Comparison of ENCODE assay signal across 9 mouse cellular contexts in the genomic region with DNA sequence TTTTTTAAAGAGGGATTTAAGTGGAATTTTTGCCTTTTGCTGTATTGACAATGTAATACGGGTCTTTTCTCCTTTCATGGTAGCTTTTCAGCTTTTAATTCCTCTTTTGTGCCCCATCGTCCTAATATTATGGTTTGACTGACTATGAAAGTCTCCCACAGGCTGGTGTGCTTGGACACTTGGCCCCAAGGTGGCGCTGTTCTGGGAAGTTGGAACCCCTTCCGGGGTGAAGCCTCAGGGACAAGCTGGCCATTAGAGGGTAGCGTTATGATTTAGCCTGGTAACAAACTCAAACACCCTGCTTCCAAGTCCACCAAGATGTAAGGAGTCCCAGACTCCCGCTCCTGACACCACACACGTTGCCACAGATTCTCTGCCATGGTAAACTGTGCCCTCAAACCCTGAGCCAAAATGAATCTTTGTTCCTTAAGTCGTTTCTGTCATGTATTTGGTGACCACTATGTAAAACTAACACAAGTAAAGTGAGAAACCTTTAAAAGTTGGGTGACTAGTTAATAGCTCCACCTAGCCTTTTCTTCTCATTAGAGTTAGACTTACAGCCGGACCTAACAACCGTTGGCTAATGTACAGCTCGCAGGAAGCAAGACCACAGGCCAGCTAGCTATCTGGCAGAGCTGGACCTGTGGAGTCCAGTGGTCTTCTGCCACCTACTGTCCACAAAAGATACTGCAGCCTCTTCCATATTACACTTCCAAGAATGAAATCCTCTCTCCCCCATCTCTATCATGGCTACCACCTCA. TPM values are rescaled to one million over a fixed set of nuclear protein-coding genes. Genes with fewer than 3 reads are reported as not detected.
DNase-seq lines count a peak whose midpoint lies in the region; ATAC-seq and TF ChIP-seq lines count a peak whose summit lies in the region.
"Had no signal": no experiment of that assay in that cellular context is flagged by ENCODE, and none has a peak within 500 bp of the region (broad histone marks: within the 10 kb centered on the region; RNA-seq: fewer than 3 reads in every experiment).

No protein-coding gene starts in this region.

- peak; percentile 76 for ATAC-seq in common myeloid progenitor, adult 5-6 weeks (replicated peaks; ENCODE audit: low read depth, poor library complexity, severe bottlenecking)
- ATAC-seq in hindbrain, postnatal 0 days = peak; percentile 71
- ATAC-seq in liver, postnatal 0 days = peak; percentile 43; the same call in 1 of the 2 replicates
- ATAC-seq in stomach, embryonic 16.5 days (ENCODE audit: insufficient read depth, low FRiP score) = peak; percentile 62; the same call in 1 of the 2 replicates

- no peaks in the 10 kb centered on the region for H3K27me3 ChIP-seq in hindbrain, postnatal 0 days (ENCODE audit: insufficient read depth, low read length)
- no peaks in the 10 kb centered on the region for H3K27me3 ChIP-seq in liver, postnatal 0 days (ENCODE audit: insufficient read depth, low read length)
- H3K27me3 ChIP-seq in stomach, embryonic 16.5 days (ENCODE audit: control insufficient read depth, insufficient read depth, low read length) = no peaks in the 10 kb centered on the region

- no peak overlapping the region for H3K4me3 ChIP-seq in hindbrain, postnatal 0 days (ENCODE audit: low read length)
- H3K4me3 ChIP-seq in liver, postnatal 0 days (ENCODE audit: low read depth, low read length) = no peak overlapping the region
- no peak overlapping the region for H3K4me3 ChIP-seq in stomach, embryonic 16.5 days (replicated peaks; ENCODE audit: low read length)

- DNase-seq in cerebellum, postnatal 10 days = peak; percentile 77 to 80
- no peak for DNase-seq in cerebellum, adult 11-12 months
- peak; percentile 17 for DNase-seq in right cerebral cortex, adult 18-20 months
- DNase-seq in right cerebral cortex, postnatal 36 days (ENCODE audit: low spot score in 2 of 2) = no peak
- peak; percentile 82 for DNase-seq in hindbrain, postnatal 0 days (ENCODE audit: low spot score)
- peak; percentile 47 for DNase-seq in liver, postnatal 0 days

- peak; percentile 88 for TF ChIP-seq CTCF in hindbrain, postnatal 0 days (IDR thresholded peaks at IDR 0.05; ENCODE audit: low read depth)
- peak; percentile 79 for TF ChIP-seq CTCF in liver, postnatal 0 days (IDR thresholded peaks at IDR 0.05; ENCODE audit: low read depth)

- no peak overlapping the region for H3K27ac ChIP-seq in hindbrain, postnatal 0 days
- H3K27ac ChIP-seq in liver, postnatal 0 days (ENCODE audit: low read depth) = no peak overlapping the region
- no peak overlapping the region for H3K27ac ChIP-seq in stomach, embryonic 16.5 days (ENCODE audit: low read length)
- H3K27ac ChIP-seq: macrophage had no signal

- TF ChIP-seq EP300 in liver, postnatal 0 days (IDR thresholded peaks at IDR 0.05; ENCODE audit: low read depth) = no peak

- H3K36me3 ChIP-seq in hindbrain, postnatal 0 days (ENCODE audit: insufficient read depth, low read length) = no peaks in the 10 kb centered on the region
- no peaks in the 10 kb centered on the region for H3K36me3 ChIP-seq in liver, postnatal 0 days (replicated peaks; ENCODE audit: insufficient read depth, low read length)
- H3K36me3 ChIP-seq in stomach, embryonic 16.5 days (ENCODE audit: control insufficient read depth, insufficient read depth, low read length) = no peaks in the 10 kb centered on the region

- H3K9ac ChIP-seq in hindbrain, postnatal 0 days (replicated peaks; ENCODE audit: low read length) = no peak overlapping the region
- no peak overlapping the region for H3K9ac ChIP-seq in liver, postnatal 0 days (replicated peaks)
- H3K9ac ChIP-seq in stomach, embryonic 16.5 days (ENCODE audit: low read length) = no peak overlapping the region

- H3K4me1 ChIP-seq in hindbrain, postnatal 0 days (ENCODE audit: insufficient read depth, low read length) = no peaks in the 10 kb centered on the region
- no peaks in the 10 kb centered on the region for H3K4me1 ChIP-seq in liver, postnatal 0 days (ENCODE audit: insufficient read depth)
- H3K4me1 ChIP-seq in stomach, embryonic 16.5 days (ENCODE audit: control insufficient read depth, insufficient read depth, low read length) = no peaks in the 10 kb centered on the region

- WGBS in hindbrain, postnatal 0 days = 49% methylated on average over 11 of the region's 11 CpGs
- 40% methylated on average over 11 of the region's 11 CpGs for WGBS in liver, postnatal 0 days (ENCODE audit: insufficient replicate concordance)
- WGBS in stomach, embryonic 16.5 days = 46% methylated on average over 11 of the region's 11 CpGs

- H3K9me3 ChIP-seq in hindbrain, postnatal 0 days (ENCODE audit: low read length) = no peaks in the 10 kb centered on the region
- no peaks in the 10 kb centered on the region for H3K9me3 ChIP-seq in liver, postnatal 0 days (ENCODE audit: low read length)
- no peaks in the 10 kb centered on the region for H3K9me3 ChIP-seq in stomach, embryonic 16.5 days (replicated peaks; ENCODE audit: control insufficient read depth, low read length)

- H3K4me2 ChIP-seq in hindbrain, postnatal 0 days (ENCODE audit: low read depth, low read length) = no peak overlapping the region
- no peak overlapping the region for H3K4me2 ChIP-seq in liver, postnatal 0 days (ENCODE audit: low read depth, low read length)
- H3K4me2 ChIP-seq in stomach, embryonic 16.5 days (ENCODE audit: low read depth, low read length) = no peak overlapping the region

RNA-seq across cellular contexts. Expression of a gene that starts 54.4 kb away (rescaled TPM):
- total RNA-seq in common myeloid progenitor, adult 5-6 weeks (2017) = not detected in 2 replicates
- total RNA-seq in hindbrain, postnatal 0 days (2014; rRNA removed) = not detected in 2 replicates
- polyA plus RNA-seq in hindbrain, postnatal 0 days (2015; fragmentation: Nextera tagmentation; extraction: Ambion mirVana) = not detected in 2 replicates
- polyA plus RNA-seq in liver, postnatal 0 days (2015; fragmentation: Nextera tagmentation; extraction: Ambion mirVana) = not detected in 2 replicates
- not detected in 2 replicates for polyA plus RNA-seq in stomach, embryonic 16.5 days (2015; fragmentation: Nextera tagmentation; extraction: Ambion mirVana)
- polyA plus RNA-seq: macrophage had no signal

Comparison
In these comparisons a context has a peak if more than half of its experiments do, and no peak if none do; other contexts are left out.
1. DNase-seq: peak in cerebellum, postnatal 10 days (2 of 2), right cerebral cortex, adult 18-20 months (single experiment), hindbrain, postnatal 0 days (single experiment) and liver, postnatal 0 days (single experiment); none in cerebellum, adult 11-12 months (single experiment) and right cerebral cortex, postnatal 36 days (0 of 2).
2. Peak in every context shown above with its lines, with median percentiles within 50 percentile points of each other: ATAC-seq.